In genomic region chr6:121166098-121166552, GRCm38 (mm10) we compare ENCODE assay signal across 11 mouse cellular contexts. TPM values are rescaled to one million over a fixed set of nuclear protein-coding genes. Genes with fewer than 3 reads are reported as not detected.
DNase-seq lines count a peak whose midpoint lies in the region; ATAC-seq and TF ChIP-seq lines count a peak whose summit lies in the region.
"Had no signal": no experiment of that assay in that cellular context is flagged by ENCODE, and none has a peak within 500 bp of the region (broad histone marks: within the 10 kb centered on the region; RNA-seq: fewer than 3 reads in every experiment).

No protein-coding gene starts in this region.

- no peak for DNase-seq in midbrain, embryonic 10.5 days (ENCODE audit: low spot score)
- no peak for DNase-seq in midbrain, postnatal 0 days (ENCODE audit: low spot score)
- peak; percentile 66 for DNase-seq in intestine, embryonic 14.5 days (ENCODE audit: low spot score)
- DNase-seq in right cerebral cortex, postnatal 25 days: no peak
- DNase-seq: heart, postnatal 36 days; lung, postnatal 36 days had no signal

- no peak for TF ChIP-seq CTCF in midbrain, postnatal 0 days (IDR thresholded peaks at IDR 0.05)

- ATAC-seq in midbrain, postnatal 0 days (ENCODE audit: low FRiP score): no peak
- ATAC-seq in intestine, embryonic 14.5 days (replicated peaks; ENCODE audit: low FRiP score, low TSS enrichment, low read depth): peak; percentile 79
- peak; percentile 44; the same call in 1 of the 2 replicates for ATAC-seq in limb, embryonic 13.5 days (ENCODE audit: low FRiP score, low read depth)
- ATAC-seq in stomach, embryonic 14.5 days (ENCODE audit: insufficient number of reproducible peaks, insufficient read depth, low FRiP score, low read depth): peak; percentile 66
- ATAC-seq in megakaryocyte, adult 5-6 weeks (ENCODE audit: poor library complexity, severe bottlenecking): no peak
- no peak for ATAC-seq in megakaryocyte progenitor cell, adult 5-6 weeks (replicated peaks; ENCODE audit: poor library complexity)

- no peak overlapping the region for H3K4me2 ChIP-seq in midbrain, postnatal 0 days (ENCODE audit: low read depth, low read length, poor library complexity, severe bottlenecking)
- H3K4me2 ChIP-seq in intestine, embryonic 14.5 days (ENCODE audit: low read length): no peak overlapping the region
- no peak overlapping the region for H3K4me2 ChIP-seq in limb, embryonic 13.5 days (replicated peaks)
- H3K4me2 ChIP-seq in stomach, embryonic 14.5 days (replicated peaks; ENCODE audit: low read depth, low read length): no peak overlapping the region

- H3K9ac ChIP-seq in midbrain, postnatal 0 days (replicated peaks; ENCODE audit: low read length, poor library complexity, severe bottlenecking): no peak overlapping the region
- H3K9ac ChIP-seq in intestine, embryonic 14.5 days (ENCODE audit: low read length): no peak overlapping the region
- H3K9ac ChIP-seq in limb, embryonic 13.5 days: no peak overlapping the region
- no peak overlapping the region for H3K9ac ChIP-seq in stomach, embryonic 14.5 days (replicated peaks; ENCODE audit: low read depth, low read length)

- H3K4me3 ChIP-seq in midbrain, embryonic 10.5 days: no peak overlapping the region
- no peak overlapping the region for H3K4me3 ChIP-seq in midbrain, postnatal 0 days (ENCODE audit: low read depth, low read length)
- no peak overlapping the region for H3K4me3 ChIP-seq in intestine, embryonic 14.5 days (ENCODE audit: low read depth, low read length)
- H3K4me3 ChIP-seq in limb, embryonic 13.5 days: no peak overlapping the region
- no peak overlapping the region for H3K4me3 ChIP-seq in stomach, embryonic 14.5 days (ENCODE audit: low read depth, low read length)
- H3K4me3 ChIP-seq: erythroblast, embryonic 14.5 days had no signal

- H3K36me3 ChIP-seq in midbrain, embryonic 10.5 days: no peaks in the 10 kb centered on the region
- H3K36me3 ChIP-seq in midbrain, postnatal 0 days (ENCODE audit: insufficient read depth, low read length): no peaks in the 10 kb centered on the region
- no peaks in the 10 kb centered on the region for H3K36me3 ChIP-seq in intestine, embryonic 14.5 days (ENCODE audit: control insufficient read depth, insufficient read depth, low read length)
- H3K36me3 ChIP-seq in limb, embryonic 13.5 days: no peaks in the 10 kb centered on the region
- H3K36me3 ChIP-seq in stomach, embryonic 14.5 days (ENCODE audit: control insufficient read depth, insufficient read depth, low read length): no peaks in the 10 kb centered on the region

- H3K4me1 ChIP-seq in midbrain, embryonic 10.5 days: peaks cover 14% of the 10 kb centered on the region
- no peaks in the 10 kb centered on the region for H3K4me1 ChIP-seq in midbrain, postnatal 0 days (ENCODE audit: insufficient read depth, low read length)
- peaks cover 18% of the 10 kb centered on the region for H3K4me1 ChIP-seq in intestine, embryonic 14.5 days (replicated peaks; ENCODE audit: control insufficient read depth, insufficient read depth, low read length)
- peaks cover 8% of the 10 kb centered on the region; the same call in 1 of the 2 replicates for H3K4me1 ChIP-seq in limb, embryonic 13.5 days
- peaks cover 8% of the 10 kb centered on the region for H3K4me1 ChIP-seq in stomach, embryonic 14.5 days (ENCODE audit: control insufficient read depth, insufficient read depth, low read length)

- 69% methylated on average over 10 of the region's 10 CpGs for WGBS in midbrain, embryonic 10.5 days
- WGBS in midbrain, postnatal 0 days: 39% methylated on average over 10 of the region's 10 CpGs
- WGBS in intestine, embryonic 14.5 days: 23% methylated on average over 10 of the region's 10 CpGs
- 57% methylated on average over 10 of the region's 10 CpGs for WGBS in limb, embryonic 13.5 days
- 24% methylated on average over 10 of the region's 10 CpGs for WGBS in stomach, embryonic 14.5 days

- H3K27me3 ChIP-seq in midbrain, embryonic 10.5 days (ENCODE audit: low read depth, poor library complexity, severe bottlenecking): no peaks in the 10 kb centered on the region; the same call in 1 of the 2 replicates
- H3K27me3 ChIP-seq in midbrain, postnatal 0 days (ENCODE audit: insufficient read depth, low read length): no peaks in the 10 kb centered on the region
- H3K27me3 ChIP-seq in intestine, embryonic 14.5 days (replicated peaks; ENCODE audit: control insufficient read depth, insufficient read depth, low read length): no peaks in the 10 kb centered on the region
- no peaks in the 10 kb centered on the region for H3K27me3 ChIP-seq in limb, embryonic 13.5 days
- H3K27me3 ChIP-seq in stomach, embryonic 14.5 days (ENCODE audit: control insufficient read depth, insufficient read depth, low read length): no peaks in the 10 kb centered on the region

- H3K27ac ChIP-seq in midbrain, embryonic 10.5 days (replicated peaks): peak overlapping the region; percentile 49
- no peak overlapping the region for H3K27ac ChIP-seq in midbrain, postnatal 0 days (ENCODE audit: low read depth, low read length)
- peak overlapping the region; percentile 51 for H3K27ac ChIP-seq in intestine, embryonic 14.5 days (ENCODE audit: low read depth)
- H3K27ac ChIP-seq in limb, embryonic 13.5 days: no peak overlapping the region
- peak overlapping the region; percentile 3; the same call in 1 of the 2 replicates for H3K27ac ChIP-seq in stomach, embryonic 14.5 days (ENCODE audit: low read length)

- no peaks in the 10 kb centered on the region for H3K9me3 ChIP-seq in midbrain, embryonic 10.5 days (replicated peaks)
- no peaks in the 10 kb centered on the region for H3K9me3 ChIP-seq in midbrain, postnatal 0 days (ENCODE audit: low read length)
- no peaks in the 10 kb centered on the region for H3K9me3 ChIP-seq in intestine, embryonic 14.5 days (ENCODE audit: control insufficient read depth, low read length)
- H3K9me3 ChIP-seq in limb, embryonic 13.5 days: no peaks in the 10 kb centered on the region
- H3K9me3 ChIP-seq in stomach, embryonic 14.5 days (ENCODE audit: control insufficient read depth, low read depth, low read length): no peaks in the 10 kb centered on the region

RNA-seq across cellular contexts. Expression of gene Pex26, which starts 17.3 kb away (rescaled TPM):
- 8.5 and 8.8 TPM in 2 replicates for polyA plus RNA-seq in midbrain, embryonic 10.5 days (2016; fragmentation: Nextera tagmentation; extraction: Ambion mirVana)
- total RNA-seq in midbrain, postnatal 0 days (2014; rRNA removed): 31.2 and 32.6 TPM in 2 replicates
- 12.7 and 13.6 TPM in 2 replicates for polyA plus RNA-seq in midbrain, postnatal 0 days (2015; fragmentation: Nextera tagmentation; extraction: Ambion mirVana)
- polyA plus RNA-seq in intestine, embryonic 14.5 days (2014; fragmentation: Nextera tagmentation; extraction: Ambion mirVana): 10.5 and 11.5 TPM in 2 replicates
- 9.4 and 10.6 TPM in 2 replicates for polyA plus RNA-seq in limb, embryonic 13.5 days (2015; fragmentation: Nextera tagmentation; extraction: Ambion mirVana)
- polyA plus RNA-seq in stomach, embryonic 14.5 days (2014; fragmentation: Nextera tagmentation; extraction: Ambion mirVana): 12.5 and 14.1 TPM in 2 replicates
- total RNA-seq in megakaryocyte, adult 5-6 weeks (2015): 3.7 and 4.8 TPM in 2 replicates
- total RNA-seq in megakaryocyte, adult 5-6 weeks (2017): 4.2 and 5.7 TPM in 2 replicates
- 5.3 and 8.0 TPM in 2 replicates for total RNA-seq in megakaryocyte progenitor cell, adult 5-6 weeks (2015)
- total RNA-seq in megakaryocyte progenitor cell, adult 5-6 weeks (2017): 6.7 and 7.9 TPM in 2 replicates

RNA-seq across cellular contexts. Expression of gene Mical3, which starts 35.3 kb away (rescaled TPM):
- 9.0 and 10.2 TPM in 2 replicates for polyA plus RNA-seq in midbrain, embryonic 10.5 days (2016; fragmentation: Nextera tagmentation; extraction: Ambion mirVana)
- 76.4 and 83.4 TPM in 2 replicates for total RNA-seq in midbrain, postnatal 0 days (2014; rRNA removed)
- 19.0 and 25.0 TPM in 2 replicates for polyA plus RNA-seq in midbrain, postnatal 0 days (2015; fragmentation: Nextera tagmentation; extraction: Ambion mirVana)
- 10.8 and 12.9 TPM in 2 replicates for polyA plus RNA-seq in intestine, embryonic 14.5 days (2014; fragmentation: Nextera tagmentation; extraction: Ambion mirVana)
- 11.0 and 13.2 TPM in 2 replicates for polyA plus RNA-seq in limb, embryonic 13.5 days (2015; fragmentation: Nextera tagmentation; extraction: Ambion mirVana)
- polyA plus RNA-seq in stomach, embryonic 14.5 days (2014; fragmentation: Nextera tagmentation; extraction: Ambion mirVana): 22.3 and 24.8 TPM in 2 replicates
- total RNA-seq in megakaryocyte, adult 5-6 weeks (2015): 4.3 and 7.7 TPM in 2 replicates
- 2.4 TPM in 2 replicates for total RNA-seq in megakaryocyte, adult 5-6 weeks (2017)
- total RNA-seq in megakaryocyte progenitor cell, adult 5-6 weeks (2015): 11.3 and 16.1 TPM in 2 replicates
- 7.4 and 8.3 TPM in 2 replicates for total RNA-seq in megakaryocyte progenitor cell, adult 5-6 weeks (2017)

RNA-seq across cellular contexts. Expression of gene Tuba8, which starts 44.4 kb away (rescaled TPM):
- polyA plus RNA-seq in midbrain, embryonic 10.5 days (2016; fragmentation: Nextera tagmentation; extraction: Ambion mirVana): 0.22 and 0.36 TPM in 2 replicates
- total RNA-seq in midbrain, postnatal 0 days (2014; rRNA removed): 1.9 and 2.4 TPM in 2 replicates
- 1.8 and 2.2 TPM in 2 replicates for polyA plus RNA-seq in midbrain, postnatal 0 days (2015; fragmentation: Nextera tagmentation; extraction: Ambion mirVana)
- polyA plus RNA-seq in intestine, embryonic 14.5 days (2014; fragmentation: Nextera tagmentation; extraction: Ambion mirVana): 0.38 and 0.46 TPM in 2 replicates
- polyA plus RNA-seq in limb, embryonic 13.5 days (2015; fragmentation: Nextera tagmentation; extraction: Ambion mirVana): 0.37 and 0.64 TPM in 2 replicates
- 0.10 and 0.21 TPM in 2 replicates for polyA plus RNA-seq in stomach, embryonic 14.5 days (2014; fragmentation: Nextera tagmentation; extraction: Ambion mirVana)
- total RNA-seq in megakaryocyte, adult 5-6 weeks (2015): 5.1 and 6.2 TPM in 2 replicates
- 5.1 and 5.6 TPM in 2 replicates for total RNA-seq in megakaryocyte, adult 5-6 weeks (2017)
- 27.2 and 30.4 TPM in 2 replicates for total RNA-seq in megakaryocyte progenitor cell, adult 5-6 weeks (2015)
- 27.2 and 29.2 TPM in 2 replicates for total RNA-seq in megakaryocyte progenitor cell, adult 5-6 weeks (2017)

Comparison
In these comparisons a context has a peak if more than half of its experiments do, and no peak if none do; other contexts are left out.
1. H3K27ac ChIP-seq: peak in midbrain, embryonic 10.5 days (single experiment), intestine, embryonic 14.5 days (single experiment) and stomach, embryonic 14.5 days (single experiment); none in midbrain, postnatal 0 days (single experiment) and limb, embryonic 13.5 days (single experiment).
2. ATAC-seq: peak in intestine, embryonic 14.5 days (single experiment), limb, embryonic 13.5 days (single experiment) and stomach, embryonic 14.5 days (single experiment); none in midbrain, postnatal 0 days (single experiment), megakaryocyte, adult 5-6 weeks (single experiment) and megakaryocyte progenitor cell, adult 5-6 weeks (single experiment).